Mouse (Mus musculus): ENCODE results near the gene Sgf29.

- TF ChIP-seq CEBPB (IDR thresholded peaks at IDR 0.05; ENCODE audit: insufficient read depth, poor library complexity, severe bottlenecking), result no peak
- no peak for TF ChIP-seq POLR2A (IDR thresholded peaks at IDR 0.05; ENCODE audit: insufficient read length, low read depth)
These were observed 72.5 kb downstream of the Sgf29 start for GRCm38 (mm10) chr7:126721635-126722034.
